Mouse (Mus musculus) cerebellum, postnatal 10 days (tissue): ENCODE results near the gene Iqsec2.
A peak's percentile ranks its signal among the peaks of the same experiment; 100 is the strongest.

ENCODE experiments used
- DNase-seq, 2 experiments: peaks; one replicate each; pipeline ENCODE4 v3.0.0; 2021; ENCODE audit warnings: mixed read lengths in 2 of 2

The Iqsec2 gene

DNA sequence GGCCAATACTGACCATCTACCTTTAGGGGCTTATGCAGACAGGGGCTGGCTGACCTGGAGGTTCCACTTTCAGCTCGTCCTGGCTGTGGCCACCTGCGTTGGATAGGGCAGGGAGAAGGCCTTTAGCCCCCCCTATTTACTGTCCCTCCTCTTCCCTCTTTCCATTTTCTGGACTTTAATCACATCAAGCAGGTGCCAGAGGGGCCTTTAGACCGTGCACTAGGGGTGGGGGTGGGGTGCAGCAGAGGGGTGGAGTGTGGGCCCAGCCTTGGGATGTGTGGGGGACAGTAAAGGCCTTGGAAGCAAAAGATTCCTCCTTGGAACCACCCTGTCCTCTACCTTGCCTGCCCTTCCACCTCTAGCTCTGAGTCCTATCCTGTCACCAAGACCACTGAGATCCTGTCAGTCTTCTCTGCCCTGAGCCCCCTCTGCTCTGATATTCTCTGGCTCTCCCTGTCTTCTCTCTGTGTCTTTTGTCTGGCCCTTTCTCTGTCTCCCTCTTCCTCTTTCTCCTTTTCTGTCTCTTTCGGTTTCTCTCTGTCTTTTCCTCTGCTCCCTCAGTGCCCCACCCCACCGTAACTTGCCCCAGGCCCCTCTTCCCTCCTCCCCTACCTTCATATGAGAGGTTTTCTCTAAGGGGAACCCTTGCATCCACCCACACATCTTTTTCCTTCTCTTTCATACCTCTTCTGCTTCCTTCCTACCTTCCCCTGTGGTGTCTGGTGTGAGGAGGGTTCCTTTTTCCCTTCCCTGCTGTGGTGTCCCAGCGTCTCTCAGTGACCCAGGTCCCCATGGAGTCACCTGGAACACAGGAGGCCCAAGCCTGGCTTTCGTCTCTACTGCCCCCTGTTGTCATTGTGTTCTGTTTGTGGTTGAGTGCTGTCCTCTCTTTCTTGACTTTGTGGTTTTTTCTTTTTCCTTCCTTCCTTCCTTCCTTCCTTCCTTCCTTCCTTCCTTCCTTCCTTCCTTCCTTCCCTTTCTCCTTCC, 35.9 kb downstream of the Iqsec2 start:
- DNase-seq: no peak

DNA sequence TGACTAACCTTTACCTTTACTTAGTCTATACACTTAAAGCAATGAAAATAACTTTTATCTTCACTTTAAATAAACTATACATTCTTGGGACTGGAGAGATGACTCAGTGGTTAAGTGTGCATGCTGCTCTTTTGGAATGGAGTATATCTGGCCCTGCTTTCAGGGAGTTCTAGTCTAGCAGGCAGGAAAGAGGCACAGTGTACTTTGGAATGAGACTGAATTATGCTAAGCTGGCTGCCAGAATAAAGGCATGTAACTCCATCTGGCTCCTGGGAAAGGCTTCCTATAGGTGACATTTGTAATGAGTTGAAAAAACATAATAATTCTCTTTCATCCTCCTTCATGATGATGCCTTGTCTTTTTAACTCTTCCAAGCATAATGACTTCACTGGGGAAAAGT, 43.1 kb downstream of the Iqsec2 start:
- no peak for DNase-seq

DNA sequence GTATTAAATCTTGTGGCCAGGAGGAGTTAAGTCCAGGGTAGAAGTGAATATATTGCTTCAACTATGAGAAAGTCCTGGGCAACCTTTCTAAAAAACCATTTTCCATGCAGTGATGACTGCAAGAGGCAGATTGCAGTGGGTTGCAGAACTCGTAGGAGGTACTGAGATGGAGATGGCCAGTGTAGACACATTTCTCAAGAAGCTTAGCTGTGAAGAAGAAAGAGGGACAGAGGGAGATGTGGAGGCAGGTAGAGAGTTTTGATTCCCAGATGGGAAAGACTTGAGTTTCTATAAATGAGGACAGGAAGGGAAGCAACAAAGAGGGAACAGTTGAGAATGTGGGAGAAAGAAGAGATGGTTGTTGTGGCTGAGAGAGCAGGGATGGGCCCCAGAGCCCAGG, 47.2 kb downstream of the Iqsec2 start:
- DNase-seq: no peak

DNA sequence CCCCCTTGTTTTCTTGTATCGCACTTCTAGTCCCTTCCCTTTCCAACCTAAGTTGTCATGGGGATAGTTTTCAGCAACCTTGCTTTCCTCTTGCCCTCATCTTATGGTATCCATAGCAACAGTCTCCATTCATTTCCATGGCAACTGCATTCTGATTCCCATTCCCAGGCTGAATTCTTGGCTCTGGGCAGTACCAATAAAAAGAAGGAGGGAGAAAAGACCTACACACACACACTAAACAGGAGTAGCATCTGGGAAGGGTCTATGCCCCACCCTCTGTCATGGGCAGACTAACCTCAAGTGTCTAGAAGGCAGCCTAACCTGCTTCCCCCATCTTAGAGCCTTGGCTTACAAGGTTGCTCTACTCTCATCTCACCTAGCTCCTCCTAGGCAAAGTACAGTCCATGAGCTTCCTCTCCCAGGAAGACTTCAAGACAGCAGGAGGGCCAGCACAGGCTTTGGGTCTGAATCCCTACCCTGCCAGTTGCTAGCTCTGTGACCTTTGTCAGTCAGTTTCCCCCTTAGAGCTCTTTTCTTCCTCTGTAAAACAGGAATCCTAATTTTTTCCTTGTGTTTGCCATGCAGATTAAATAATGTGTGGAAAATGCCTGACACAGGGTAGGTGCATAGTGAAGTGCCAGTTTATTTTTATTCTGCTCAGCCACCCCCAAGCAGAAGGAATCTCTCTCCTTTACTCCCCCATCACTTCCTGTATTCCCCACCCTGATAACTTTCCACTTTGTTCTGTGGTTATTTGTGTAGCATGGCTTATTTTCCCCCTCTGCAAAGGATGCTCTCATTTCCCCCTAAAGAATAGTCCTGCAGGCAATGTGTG, 54.0 kb downstream of the Iqsec2 start:
- no peak for DNase-seq

DNA sequence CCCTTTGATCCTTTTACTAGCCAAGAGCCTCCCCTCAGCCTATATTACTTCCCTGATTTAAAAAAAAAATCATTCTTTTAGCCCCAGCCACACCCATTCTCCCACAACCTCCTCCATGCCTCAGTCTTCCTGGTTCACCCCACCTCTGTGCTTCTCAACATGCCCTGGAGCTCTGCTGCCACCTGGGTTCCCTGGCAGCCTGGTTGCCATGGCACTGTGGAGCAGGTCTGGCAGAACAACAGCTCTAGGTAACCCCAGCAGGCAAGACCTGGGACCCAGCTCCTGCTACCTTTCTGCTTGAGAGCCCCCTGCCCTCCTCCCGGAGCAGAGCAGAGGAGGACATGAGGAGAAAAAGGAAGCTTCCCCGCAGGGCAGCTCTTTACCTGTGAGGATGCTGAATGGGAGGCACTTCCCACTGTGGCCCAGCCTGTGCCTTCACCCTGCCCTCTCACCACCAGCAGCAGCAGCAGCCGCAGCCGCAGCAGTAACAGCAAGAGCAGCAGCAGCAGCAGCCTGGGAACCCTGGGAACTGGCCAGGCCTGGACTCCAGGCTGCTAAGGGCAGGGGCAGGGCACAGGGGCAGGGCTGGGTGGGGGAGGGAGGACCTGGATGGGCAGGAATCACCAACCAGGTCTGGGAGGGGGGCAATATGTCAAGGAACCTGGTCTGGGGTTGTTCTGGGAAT, 57.8 kb downstream of the Iqsec2 start:
- peak in 1 of 2 experiments; percentile 15 for DNase-seq

DNA sequence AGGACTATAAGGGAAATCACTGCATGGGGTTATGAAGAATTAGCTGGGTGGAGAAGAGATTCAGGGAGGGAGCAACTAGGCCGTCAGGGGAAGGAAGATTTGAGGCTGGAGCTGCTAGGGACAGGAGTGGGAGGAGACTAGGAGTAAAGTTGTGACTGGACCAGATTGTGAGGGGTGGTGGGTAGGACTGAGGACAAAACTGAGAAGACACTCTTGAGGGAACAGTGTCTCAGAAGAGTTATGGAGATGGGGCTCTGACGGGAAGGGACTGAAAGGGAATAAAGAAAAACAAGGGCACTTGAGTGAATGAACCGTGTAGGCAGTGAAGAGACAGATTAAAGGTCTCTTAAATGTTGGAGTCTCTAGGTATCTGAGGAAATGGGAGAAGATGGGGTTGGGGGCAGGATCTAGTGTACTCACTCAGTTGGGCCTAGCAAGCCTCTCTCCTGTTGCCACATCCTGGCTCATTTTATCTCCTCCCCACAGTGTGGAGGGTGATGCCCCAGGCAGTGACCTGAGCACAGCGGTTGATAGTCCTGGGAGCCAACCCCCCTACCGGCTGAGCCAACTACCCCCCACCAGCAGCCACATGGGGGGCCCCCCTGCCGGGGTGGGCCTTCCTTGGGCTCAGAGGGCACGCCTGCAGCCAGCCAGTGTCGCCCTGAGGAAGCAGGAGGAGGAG, 58.5 kb downstream of the Iqsec2 start:
- DNase-seq: no peak

DNA sequence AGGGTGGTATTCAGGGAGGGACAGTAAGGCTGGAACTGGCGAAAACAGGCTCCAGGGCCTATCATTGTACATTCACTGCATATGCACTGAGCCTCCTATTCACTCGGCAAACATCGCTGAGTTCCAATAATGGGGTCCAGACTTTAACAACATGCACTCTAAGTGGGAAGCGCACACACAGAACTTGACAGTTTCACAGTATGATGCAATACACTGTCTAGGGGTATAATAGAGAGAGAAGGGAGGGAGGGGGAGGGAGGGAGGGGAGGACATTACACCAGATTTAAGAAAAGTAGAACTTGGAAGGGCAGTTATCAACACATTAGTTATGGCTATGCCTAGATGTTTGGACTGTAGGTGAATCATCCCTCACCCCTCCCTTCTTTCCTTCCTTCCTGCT, 59.2 kb downstream of the Iqsec2 start:
- no peak for DNase-seq

DNA sequence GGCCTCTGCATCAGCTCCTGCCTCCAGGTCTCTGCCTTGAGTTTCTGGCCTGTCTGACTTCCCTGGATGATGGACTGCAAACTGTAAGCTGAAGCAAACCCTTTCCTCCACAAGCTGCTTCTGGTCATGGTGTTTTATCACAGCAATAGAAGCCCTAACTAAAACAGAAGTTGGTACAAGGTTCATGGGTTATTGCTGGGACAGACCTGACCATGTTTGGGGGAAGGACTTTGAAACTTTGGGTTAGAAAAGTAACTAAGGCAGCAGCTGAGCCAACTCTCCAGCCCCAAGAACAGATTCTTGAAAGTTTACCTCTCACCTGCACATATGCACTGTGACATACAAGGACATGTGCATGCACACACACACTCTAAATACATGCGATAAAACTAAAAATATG, 61.4 kb downstream of the Iqsec2 start:
- DNase-seq: no peak

DNA sequence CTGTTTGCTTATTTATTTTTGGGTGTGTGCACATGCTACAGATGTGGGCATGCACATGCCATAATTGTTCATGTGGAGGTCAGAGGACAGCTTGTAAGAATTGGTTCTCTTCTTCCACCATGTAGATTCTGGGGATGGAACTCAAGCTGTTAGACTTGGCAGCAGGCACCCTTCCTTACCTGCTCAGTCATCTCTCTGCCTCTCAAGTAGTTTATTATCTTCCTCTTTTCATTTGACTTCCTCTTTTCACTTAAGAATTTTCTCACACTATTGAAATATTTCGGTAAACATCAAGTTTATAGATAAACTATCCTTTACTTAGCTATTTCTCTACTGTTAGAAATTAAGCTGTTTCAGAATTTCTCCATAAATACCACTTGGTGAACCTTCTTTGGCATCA, 70.6 kb downstream of the Iqsec2 start:
- no peak for DNase-seq

DNA sequence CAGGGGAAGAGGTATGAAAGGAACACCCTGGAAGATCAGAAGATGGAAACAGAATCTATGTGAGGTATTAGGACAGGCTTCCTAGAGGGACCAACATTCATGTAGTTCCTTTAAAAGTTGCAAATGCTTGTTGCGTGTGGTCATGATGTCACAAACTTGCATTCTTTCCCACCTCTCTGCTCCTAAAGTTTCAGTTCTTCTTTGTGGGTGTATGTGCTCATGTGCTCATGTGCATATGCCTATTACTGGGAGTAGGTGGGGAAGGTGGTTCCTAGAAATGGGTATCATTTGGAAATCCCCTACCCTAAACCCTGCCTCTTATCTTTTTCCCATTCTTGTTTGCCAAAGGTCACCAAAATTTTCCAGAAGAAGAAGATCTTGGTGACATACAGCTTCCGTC, 74.5 kb downstream of the Iqsec2 start:
- DNase-seq: no peak

DNA sequence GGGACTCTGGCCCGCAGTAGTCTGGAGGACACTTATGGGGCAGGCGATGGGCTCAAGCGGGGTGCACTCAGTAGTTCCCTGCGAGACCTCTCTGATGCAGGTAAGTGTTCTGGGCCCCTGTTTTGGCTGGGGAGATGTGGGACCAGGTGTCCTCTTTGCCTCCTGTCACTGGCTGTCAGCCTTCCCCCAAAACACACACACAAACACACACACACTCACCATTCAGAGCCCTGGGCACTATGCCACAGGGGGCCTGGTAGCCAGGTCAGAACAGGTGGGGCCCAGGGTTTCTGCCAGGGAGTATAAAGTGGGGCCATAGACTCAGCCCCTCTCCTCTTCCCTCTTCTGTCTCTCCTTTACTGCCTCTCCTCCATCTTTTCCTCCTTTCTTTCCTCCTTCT, 77.7 kb downstream of the Iqsec2 start:
- peak in 1 of 2 experiments; percentile 78 for DNase-seq

DNA sequence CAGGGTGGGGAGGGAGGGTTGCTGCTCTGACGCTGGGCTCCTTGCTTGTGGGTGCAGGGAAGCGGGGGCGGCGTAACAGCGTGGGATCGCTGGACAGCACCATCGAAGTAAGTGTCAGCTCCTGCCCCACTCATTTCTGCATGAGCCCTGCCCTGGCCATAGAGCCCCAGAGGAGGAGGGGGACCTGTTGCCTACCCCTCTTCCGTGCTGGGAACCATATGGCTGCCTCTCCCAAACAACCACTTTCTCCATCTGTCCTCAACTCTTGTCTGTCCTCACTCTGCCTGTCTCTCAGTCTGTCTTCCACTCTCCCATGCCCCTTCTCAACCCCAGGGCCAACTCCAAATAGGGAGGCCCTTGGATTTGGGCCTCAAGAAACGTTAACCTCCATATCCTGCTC, 78.2 kb downstream of the Iqsec2 start:
- DNase-seq: peak in 1 of 2 experiments; percentile 39

DNA sequence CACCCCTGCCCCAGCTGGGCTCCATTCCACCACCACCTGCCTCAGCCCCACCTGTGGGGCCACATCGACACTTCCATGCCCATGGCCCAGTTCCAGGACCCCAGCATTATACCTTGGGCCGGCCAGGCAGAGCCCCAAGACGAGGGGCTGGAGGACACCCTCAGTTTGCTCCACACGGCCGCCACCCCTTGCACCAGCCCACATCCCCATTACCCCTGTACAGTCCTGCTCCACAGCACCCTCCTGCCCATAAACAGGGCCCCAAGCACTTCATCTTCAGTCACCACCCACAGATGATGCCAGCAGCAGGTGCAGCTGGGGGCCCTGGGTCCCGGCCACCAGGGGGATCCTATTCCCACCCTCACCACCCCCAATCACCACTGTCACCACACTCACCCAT, 79.2 kb downstream of the Iqsec2 start:
- peak in 1 of 2 experiments; percentile 24 for DNase-seq

DNA sequence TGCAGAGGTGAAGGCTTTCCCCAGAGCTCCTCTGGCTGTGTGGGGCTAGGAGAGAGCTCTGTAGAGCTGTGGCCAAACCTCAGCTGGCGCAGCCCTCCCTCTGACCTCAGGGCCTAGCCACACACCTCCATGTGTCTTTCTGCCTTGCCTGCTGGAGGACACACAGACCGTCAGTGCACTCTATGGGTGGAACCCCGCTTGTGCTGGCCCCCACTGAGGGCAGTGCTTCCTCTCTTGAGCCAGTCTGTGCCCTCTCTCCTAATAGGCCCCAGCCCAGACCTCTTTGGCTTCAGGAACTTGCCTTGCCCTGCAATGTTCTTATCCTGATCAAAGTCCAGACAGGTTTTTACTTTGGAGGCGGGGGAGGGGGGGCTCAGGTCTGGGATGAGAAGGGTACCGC, 80.2 kb downstream of the Iqsec2 start:
- DNase-seq: no peak

DNA sequence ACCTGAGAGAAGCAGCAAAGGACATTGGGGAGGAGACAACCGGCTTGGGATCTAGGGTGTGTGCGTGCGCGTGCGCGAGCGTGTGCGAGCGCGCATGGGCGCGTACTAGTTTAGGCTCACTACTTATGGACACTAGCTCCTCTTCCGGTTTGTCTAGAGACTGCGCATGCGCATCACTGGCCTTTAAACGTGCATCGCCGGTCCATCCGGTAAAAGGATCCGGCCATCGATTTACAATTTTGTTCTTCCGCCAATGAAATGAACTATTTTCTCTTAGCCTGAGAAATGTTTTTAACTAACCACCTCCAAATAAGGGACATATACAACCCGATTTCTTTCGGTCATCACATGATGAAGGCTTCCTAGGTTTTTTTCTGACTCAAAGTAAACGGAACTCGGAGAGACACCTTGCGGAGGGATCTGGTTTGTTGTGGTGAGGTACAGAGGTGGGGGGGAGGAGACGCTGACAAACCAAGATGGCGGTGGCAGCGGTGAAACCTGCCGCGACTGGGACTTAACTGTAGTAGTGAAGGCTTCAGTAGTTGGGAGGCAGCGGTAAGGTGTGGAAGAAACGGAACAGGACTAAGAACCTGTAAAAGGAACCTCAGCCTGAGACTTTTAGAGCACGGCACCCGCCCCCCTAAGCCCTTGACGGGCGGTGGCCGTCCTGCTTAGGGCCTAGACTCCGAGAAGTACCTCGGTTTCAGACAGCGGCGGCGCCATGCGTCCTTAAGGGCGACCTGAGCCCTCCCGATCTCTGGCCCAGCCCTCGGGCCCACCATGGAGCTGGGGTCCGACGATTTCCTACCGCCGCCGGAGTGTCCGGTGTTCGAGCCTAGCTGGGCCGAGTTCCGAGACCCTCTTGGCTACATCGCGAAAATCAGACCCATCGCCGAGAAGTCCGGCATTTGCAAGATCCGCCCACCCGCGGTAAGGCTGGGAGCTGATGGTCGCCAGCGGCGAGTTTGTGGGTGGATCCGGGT, 89.0 kb downstream of the Iqsec2 start, which contains the start of gene Kdm5c:
Gene Kdm5c, plus strand, starts transcription at position 240 of the 983 bp plus-strand sequence.
- peak; percentile 92 to 99 for DNase-seq

DNA sequence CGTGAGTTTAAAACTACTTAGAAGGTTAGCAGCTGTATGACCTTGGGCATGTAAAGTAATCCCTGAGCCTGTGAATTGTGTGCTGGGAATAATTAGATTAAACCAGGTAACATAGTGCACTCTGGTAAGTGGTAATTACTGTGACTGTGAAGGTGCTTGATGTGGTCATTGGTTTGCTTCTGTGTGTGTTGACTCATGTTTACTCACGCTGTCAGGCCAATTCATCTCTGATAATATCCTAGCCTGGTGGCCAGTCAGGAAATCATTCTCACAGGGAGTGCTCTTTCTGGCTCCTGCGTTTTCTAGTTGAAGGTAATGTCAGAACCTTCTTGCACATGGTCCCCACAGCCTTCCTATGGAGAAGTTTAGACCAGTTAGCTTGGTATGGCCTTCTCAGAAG, 90.1 kb downstream of the Iqsec2 start:
- DNase-seq: no peak

DNA sequence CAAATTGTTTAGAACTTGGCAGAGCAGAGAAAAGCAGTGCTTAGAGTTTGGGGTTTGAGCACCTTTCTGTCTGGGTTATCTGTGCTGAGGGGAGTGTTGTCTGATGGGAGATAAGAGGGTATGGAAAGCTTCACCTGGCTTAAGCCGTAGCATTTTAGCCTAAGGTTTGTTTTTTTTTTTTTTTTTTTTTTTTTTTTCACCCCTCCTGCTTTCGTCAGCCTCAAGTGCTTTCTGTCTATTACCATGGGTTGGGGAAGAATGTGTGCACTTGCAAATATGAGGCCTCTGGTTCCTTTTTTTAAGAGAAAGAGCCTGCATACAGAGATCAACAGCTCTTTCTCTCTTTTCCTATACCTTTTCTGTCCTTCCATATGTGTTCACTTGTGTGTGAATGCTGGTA, 91.7 kb downstream of the Iqsec2 start:
- no peak for DNase-seq

DNA sequence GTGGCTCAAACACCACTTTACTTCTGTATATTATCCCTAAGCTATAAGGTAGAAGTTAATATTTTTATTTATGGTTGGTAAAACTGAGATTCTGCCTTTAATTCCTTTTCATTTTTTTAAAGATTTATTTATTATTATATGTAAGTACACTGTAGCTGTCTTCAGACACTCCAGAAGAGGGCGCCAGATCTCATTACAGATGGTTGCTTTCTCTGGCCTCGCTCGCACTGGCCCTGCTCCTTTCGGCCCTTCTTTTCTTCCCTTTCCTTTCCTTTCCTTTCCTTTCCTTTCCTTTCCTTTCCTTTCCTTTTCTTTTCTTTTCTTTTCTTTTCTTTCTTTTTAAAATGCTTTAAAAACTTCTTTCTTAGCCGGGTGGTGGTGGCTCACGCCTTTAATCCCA, 99.1 kb downstream of the Iqsec2 start:
- peak; percentile 20 to 24 for DNase-seq

DNA sequence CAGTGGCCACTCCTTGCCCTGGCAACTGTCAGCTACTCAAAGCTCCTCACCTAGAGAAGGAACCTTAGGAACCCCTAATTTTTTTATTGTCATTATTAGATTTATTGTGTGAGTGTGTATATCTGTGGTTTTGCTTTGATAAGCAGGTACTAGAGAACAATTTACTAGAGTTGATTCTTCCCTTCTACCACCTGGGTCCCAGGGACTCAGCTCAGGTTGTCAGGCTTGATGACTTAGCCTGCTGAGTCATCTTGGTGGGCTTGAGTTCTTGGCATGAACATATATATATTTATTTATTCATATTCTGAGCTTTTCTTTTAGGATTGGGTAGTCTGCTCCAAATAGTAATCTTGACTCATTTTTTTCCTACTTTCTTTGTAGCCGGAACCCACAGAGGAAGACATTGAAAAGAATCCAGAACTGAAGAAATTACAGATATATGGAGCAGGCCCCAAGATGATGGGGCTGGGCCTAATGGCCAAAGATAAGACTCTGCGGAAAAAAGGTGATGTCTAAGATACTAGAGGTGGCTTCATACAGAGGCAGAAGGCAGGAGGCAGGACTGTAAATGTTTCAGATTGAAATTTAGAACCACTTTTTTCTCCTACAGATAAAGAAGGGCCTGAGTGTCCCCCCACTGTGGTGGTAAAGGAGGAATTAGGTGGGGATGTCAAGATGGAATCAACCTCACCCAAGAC, 100.6 kb downstream of the Iqsec2 start:
- DNase-seq: no peak

DNA sequence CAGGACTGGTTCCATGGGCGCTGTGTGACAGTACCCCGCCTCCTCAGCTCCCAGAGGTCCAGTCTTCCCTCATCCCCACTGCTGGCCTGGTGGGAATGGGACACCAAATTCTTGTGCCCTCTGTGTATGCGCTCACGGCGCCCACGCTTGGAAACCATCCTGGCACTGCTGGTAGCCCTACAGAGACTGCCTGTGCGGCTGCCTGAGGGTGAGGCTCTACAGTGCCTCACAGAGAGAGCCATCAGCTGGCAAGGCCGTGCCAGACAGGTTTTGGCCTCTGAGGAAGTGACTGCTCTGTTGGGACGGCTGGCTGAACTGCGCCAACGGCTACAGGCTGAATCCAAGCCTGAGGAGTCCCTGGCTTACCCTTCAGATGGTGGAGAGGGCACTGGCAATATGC, 127.1 kb downstream of the Iqsec2 start:
- peak in 1 of 2 experiments; percentile 8 for DNase-seq
